Mouse (Mus musculus): ENCODE results near the gene Qsox2. TPM values are rescaled to one million over a fixed set of nuclear protein-coding genes. Genes with fewer than 3 reads are reported as not detected.

The Qsox2 gene
- total and polyA plus RNA-seq, 2 experiments from 2014 or later, result 9.1 to 22.2 TPM

- Histone ChIP-seq H3K27me3 (ENCODE audit: insufficient read depth, low read length) (no peaks in the 10 kb centered on the region), H3K4me2 (ENCODE audit: low read depth) (no peak overlapping the region), H3K36me3 (ENCODE audit: insufficient read depth) (no peaks in the 10 kb centered on the region), H3K27ac (ENCODE audit: low read depth, low read length) (no peak overlapping the region), H3K9ac (no peak overlapping the region), H3K9me3 (ENCODE audit: low read length) (no peaks in the 10 kb centered on the region), H3K4me1 (ENCODE audit: insufficient read depth) (no peaks in the 10 kb centered on the region), H3K4me3 (ENCODE audit: low read depth, low read length) (no peak overlapping the region)
- DNase-seq, result no peak
- WGBS, result 37% methylated on average over 11 of the region's 11 CpGs
- TF ChIP-seq CTCF (IDR thresholded peaks at IDR 0.05; ENCODE audit: low read depth), result no peak
- no peak for ATAC-seq
Measured at GRCm38 (mm10) chr2:26168843-26169579, 68.3 kb downstream of the Qsox2 start.

- ATAC-seq (no peak), DNase-seq (no peak)
- no peak overlapping the region for H3K4me2 ChIP-seq (ENCODE audit: low read depth)
- H3K4me3 ChIP-seq (ENCODE audit: low read depth, low read length), result no peak overlapping the region
- WGBS, result 88% methylated on average over 3 of the region's 3 CpGs
- H3K4me1 ChIP-seq (ENCODE audit: insufficient read depth), result no peaks in the 10 kb centered on the region
- no peak for TF ChIP-seq CTCF (IDR thresholded peaks at IDR 0.05; ENCODE audit: low read depth)
- no peak overlapping the region for H3K27ac ChIP-seq (ENCODE audit: low read depth, low read length)
- no peaks in the 10 kb centered on the region for H3K36me3 ChIP-seq (ENCODE audit: insufficient read depth)
- H3K9ac ChIP-seq, result no peak overlapping the region
- no peaks in the 10 kb centered on the region for H3K9me3 ChIP-seq (ENCODE audit: low read length)
- no peaks in the 10 kb centered on the region for H3K27me3 ChIP-seq (ENCODE audit: insufficient read depth, low read length)
Measured at GRCm38 (mm10) chr2:26166890-26167289, 70.4 kb downstream of the Qsox2 start.

Other genes starting within 250 kb of the Qsox2 start
- 121 and 126 TPM in 2 replicates for gene Ubac1, start 215.8 kb downstream of the Qsox2 start, total RNA-seq (2014; rRNA removed)
- gene Ubac1, start 215.8 kb downstream of the Qsox2 start, polyA plus RNA-seq (2015; fragmentation: Nextera tagmentation; extraction: Ambion mirVana), result 139 and 150 TPM in 2 replicates
- gene Nacc2, start 114.3 kb downstream of the Qsox2 start, total RNA-seq (2014; rRNA removed), result 18.5 and 18.9 TPM in 2 replicates
- gene Nacc2, start 114.3 kb downstream of the Qsox2 start, polyA plus RNA-seq (2015; fragmentation: Nextera tagmentation; extraction: Ambion mirVana), result 12.3 and 18.3 TPM in 2 replicates
- 0.08 TPM in 1 of 2 replicates, not detected in the other for gene Lhx3, start 29.2 kb downstream of the Qsox2 start, total RNA-seq (2014; rRNA removed)
- gene Lhx3, start 29.2 kb downstream of the Qsox2 start, polyA plus RNA-seq (2015; fragmentation: Nextera tagmentation; extraction: Ambion mirVana), result 0.06 TPM in 1 of 2 replicates, not detected in the other
- 1.5 and 2.0 TPM in 2 replicates for gene Ccdc187, start 57.0 kb upstream of the Qsox2 start, total RNA-seq (2014; rRNA removed)
- 0.13 TPM in 2 replicates for gene Ccdc187, start 57.0 kb upstream of the Qsox2 start, polyA plus RNA-seq (2015; fragmentation: Nextera tagmentation; extraction: Ambion mirVana)
- 242 and 257 TPM in 2 replicates for gene Gpsm1, start 78.0 kb upstream of the Qsox2 start, total RNA-seq (2014; rRNA removed)
- 140 and 149 TPM in 2 replicates for gene Gpsm1, start 78.0 kb upstream of the Qsox2 start, polyA plus RNA-seq (2015; fragmentation: Nextera tagmentation; extraction: Ambion mirVana)
- 32.2 and 39.8 TPM in 2 replicates for gene Dnlz, start 114.6 kb upstream of the Qsox2 start, total RNA-seq (2014; rRNA removed)
- gene Dnlz, start 114.6 kb upstream of the Qsox2 start, polyA plus RNA-seq (2015; fragmentation: Nextera tagmentation; extraction: Ambion mirVana), result 28.8 and 33.2 TPM in 2 replicates
- 4.0 and 4.1 TPM in 2 replicates for gene Card9, start 123.4 kb upstream of the Qsox2 start, total RNA-seq (2014; rRNA removed)
- gene Card9, start 123.4 kb upstream of the Qsox2 start, polyA plus RNA-seq (2015; fragmentation: Nextera tagmentation; extraction: Ambion mirVana), result 0.84 and 1.8 TPM in 2 replicates
- 56.7 and 58.6 TPM in 2 replicates for gene Snapc4, start 143.1 kb upstream of the Qsox2 start, total RNA-seq (2014; rRNA removed)
- gene Snapc4, start 143.1 kb upstream of the Qsox2 start, polyA plus RNA-seq (2015; fragmentation: Nextera tagmentation; extraction: Ambion mirVana), result 14.9 and 19.1 TPM in 2 replicates
- gene Entr1, start 151.8 kb upstream of the Qsox2 start, total RNA-seq (2014; rRNA removed), result 160 and 179 TPM in 2 replicates
- 146 and 152 TPM in 2 replicates for gene Entr1, start 151.8 kb upstream of the Qsox2 start, polyA plus RNA-seq (2015; fragmentation: Nextera tagmentation; extraction: Ambion mirVana)
- gene Pmpca, start 151.8 kb upstream of the Qsox2 start, total RNA-seq (2014; rRNA removed), result 66.0 and 74.3 TPM in 2 replicates
- 76.1 and 85.7 TPM in 2 replicates for gene Pmpca, start 151.8 kb upstream of the Qsox2 start, polyA plus RNA-seq (2015; fragmentation: Nextera tagmentation; extraction: Ambion mirVana)
- gene Inpp5e, start 171.7 kb upstream of the Qsox2 start, total RNA-seq (2014; rRNA removed), result 24.1 and 26.6 TPM in 2 replicates
- gene Inpp5e, start 171.7 kb upstream of the Qsox2 start, polyA plus RNA-seq (2015; fragmentation: Nextera tagmentation; extraction: Ambion mirVana), result 8.9 and 12.6 TPM in 2 replicates
- gene Sec16a, start 207.7 kb upstream of the Qsox2 start, total RNA-seq (2014; rRNA removed), result 52.6 and 65.6 TPM in 2 replicates
- 9.0 and 10.9 TPM in 2 replicates for gene Sec16a, start 207.7 kb upstream of the Qsox2 start, polyA plus RNA-seq (2015; fragmentation: Nextera tagmentation; extraction: Ambion mirVana)

Measured in forebrain, postnatal 0 days (tissue).